Mouse (Mus musculus) hindbrain, embryonic 14.5 days (tissue): ENCODE results near the gene Cenpa. TPM values are rescaled to one million over a fixed set of nuclear protein-coding genes. Genes with fewer than 3 reads are reported as not detected.

Experiments used
- ATAC-seq: fragments of 200-750 bp; cut with Nextera tagmentation; 2 replicates; pipeline ENCODE4 v1.8.0; 2017; ENCODE audit warnings: moderate number of reproducible peaks, mild to moderate bottlenecking, moderate TSS enrichment, moderate library complexity; ENCODE audit not compliant: low FRiP score
- DNase-seq: peaks from one replicate; pipeline ENCODE4 v3.0.0-alpha.2; 2015; ENCODE audit warnings: low spot score
- H3K27ac ChIP-seq: fragments of 300-500 bp; sonication (generic); 2 replicates; pipeline ENCODE4 v1.5.1; 2014; ENCODE audit warnings: mild to moderate bottlenecking, moderate library complexity
- H3K27me3 ChIP-seq: fragments of 300-500 bp; sonication (generic); 2 replicates; pipeline ENCODE4 v1.6.1; 2014; ENCODE audit warnings: mild to moderate bottlenecking, low read length, mixed read lengths; ENCODE audit not compliant: control insufficient read depth, insufficient read depth
- H3K36me3 ChIP-seq: fragments of 300-500 bp; sonication (generic); replicated peaks from 2 replicates; pipeline ENCODE4 v1.6.1; 2014; ENCODE audit not compliant: control insufficient read depth, insufficient read depth
- H3K4me1 ChIP-seq: fragments of 300-500 bp; sonication (generic); replicated peaks from 2 replicates; pipeline ENCODE4 v1.6.1; 2014; ENCODE audit warnings: antibody characterized with exemption, low read length, mixed read lengths; ENCODE audit not compliant: control insufficient read depth, insufficient read depth
- H3K4me2 ChIP-seq: fragments of 300-500 bp; sonication (generic); replicated peaks from 2 replicates; pipeline ENCODE4 v1.6.1; 2014; ENCODE audit warnings: mild to moderate bottlenecking, moderate library complexity
- H3K4me3 ChIP-seq: fragments of 300-500 bp; sonication (generic); replicated peaks from 2 replicates; pipeline ENCODE4 v1.5.1; 2014; ENCODE audit warnings: mild to moderate bottlenecking, low read length
- H3K9ac ChIP-seq: fragments of 300-500 bp; sonication (generic); 2 replicates; pipeline ENCODE4 v1.6.1; 2014
- H3K9me3 ChIP-seq: fragments of 300-500 bp; sonication (generic); 2 replicates; pipeline ENCODE4 v1.6.1; 2016; ENCODE audit warnings: low read length; ENCODE audit not compliant: control insufficient read depth
- WGBS: fragments of 180-500 bp; shearing (Covaris S2); extraction: QIAGEN DNeasy Blood & Tissue Kit; methylation state at CpG from one replicate; pipeline ENCODE4 v1.1.7; 2014; 5-methylcytosine and 5-hydroxymethylcytosine counted together
- polyA plus RNA-seq: library from polyadenylated mRNA; unstranded; fragments of >200 nt; fragmentation: Nextera tagmentation; extraction: Ambion mirVana; gene quantifications from 2 replicates; pipeline ENCODE4 v1.2.1, GENCODE M21; 2014

Gene Cenpa
- polyA plus RNA-seq, 1 experiment from 2014 or later, result 41.0 TPM

GRCm38 (mm10) chr5:30712002-30712390, 45.4 kb downstream of the Cenpa start:
- peak overlapping the region; percentile 80 for H3K4me2 ChIP-seq
- peak overlapping the region; percentile 90 for H3K9ac ChIP-seq
- no peaks in the 10 kb centered on the region for H3K9me3 ChIP-seq
- peak overlapping the region; percentile 95 for H3K27ac ChIP-seq
- peaks cover 15% of the 10 kb centered on the region for H3K4me1 ChIP-seq
- WGBS, result under 1% methylated on average over 14 of the region's 14 CpGs
- 0 out of 2 replicates have a peak, but pooled peaks cover 8% of the 10 kb centered on the region for H3K36me3 ChIP-seq
- ATAC-seq (peak; percentile 12; the same call in 1 of the 2 replicates), DNase-seq (peak; percentile 61)
- no peaks in the 10 kb centered on the region for H3K27me3 ChIP-seq
- peak overlapping the region; percentile 73 for H3K4me3 ChIP-seq

GRCm38 (mm10) chr5:30712441-30713298, 46.1 kb downstream of the Cenpa start:
- DNase-seq (peak; percentile 61), ATAC-seq (peak; percentile 71)
- peak overlapping the region; percentile 80 for H3K4me2 ChIP-seq
- H3K4me1 ChIP-seq, result peaks cover 20% of the 10 kb centered on the region
- WGBS, result under 1% methylated on average over 43 of the region's 43 CpGs
- H3K36me3 ChIP-seq, result 0 out of 2 replicates have a peak, but pooled peaks cover 8% of the 10 kb centered on the region
- peak overlapping the region; percentile 95 for H3K27ac ChIP-seq
- peak overlapping the region; percentile 90 for H3K9ac ChIP-seq
- no peaks in the 10 kb centered on the region for H3K9me3 ChIP-seq
- H3K4me3 ChIP-seq, result peak overlapping the region; percentile 73
- H3K27me3 ChIP-seq, result no peaks in the 10 kb centered on the region

GRCm38 (mm10) chr5:30713299-30713675, 46.7 kb downstream of the Cenpa start:
- DNase-seq, result peak; percentile 55
- H3K9me3 ChIP-seq, result no peaks in the 10 kb centered on the region
- peak overlapping the region; percentile 80 for H3K4me2 ChIP-seq
- under 1% methylated on average over 20 of the region's 20 CpGs for WGBS
- 0 out of 2 replicates have a peak, but pooled peaks cover 8% of the 10 kb centered on the region for H3K36me3 ChIP-seq
- peak overlapping the region; percentile 95 for H3K27ac ChIP-seq
- H3K4me1 ChIP-seq, result peaks cover 26% of the 10 kb centered on the region
- H3K9ac ChIP-seq, result peak overlapping the region; percentile 90
- H3K27me3 ChIP-seq, result no peaks in the 10 kb centered on the region
- peak overlapping the region; percentile 73 for H3K4me3 ChIP-seq
- ATAC-seq, result peak; percentile 12; the same call in 1 of the 2 replicates

- Histone ChIP-seq H3K27ac (peak overlapping the region; percentile 95), H3K4me1 (peaks cover 30% of the 10 kb centered on the region), H3K4me2 (peak overlapping the region; percentile 80), H3K36me3 (0 out of 2 replicates have a peak, but pooled peaks cover 8% of the 10 kb centered on the region), H3K4me3 (peak overlapping the region; percentile 73), H3K27me3 (no peaks in the 10 kb centered on the region), H3K9ac (peak overlapping the region; percentile 90), H3K9me3 (no peaks in the 10 kb centered on the region)
- DNase-seq (no peak), ATAC-seq (no peak)
- WGBS, result 7% methylated on average over 11 of the region's 11 CpGs
Measured at GRCm38 (mm10) chr5:30713691-30714090, 47.1 kb downstream of the Cenpa start.

GRCm38 (mm10) chr5:30716311-30716710, 49.7 kb downstream of the Cenpa start:
- no peak for DNase-seq
- peaks cover 36% of the 10 kb centered on the region for H3K4me1 ChIP-seq

GRCm38 (mm10) chr5:30717506-30717905, 50.9 kb downstream of the Cenpa start:
- Histone ChIP-seq H3K36me3 (peaks cover 28% of the 10 kb centered on the region), H3K9ac (peak overlapping the region; percentile 3; the same call in 1 of the 2 replicates), H3K4me1 (peaks cover 36% of the 10 kb centered on the region), H3K9me3 (no peaks in the 10 kb centered on the region), H3K4me3 (no peak overlapping the region), H3K27me3 (no peaks in the 10 kb centered on the region), H3K27ac (no peak overlapping the region), H3K4me2 (no peak overlapping the region)
- 74% methylated on average over 4 of the region's 4 CpGs for whole genome bisulfite sequencing
- ATAC-seq (no peak), DNase-seq (no peak)

More at GRCm38 (mm10) chr5:30716311-30716710, 49.7 kb downstream of the Cenpa start:
- H3K4me3 ChIP-seq, result no peak overlapping the region
- H3K9me3 ChIP-seq, result no peaks in the 10 kb centered on the region
- no peaks in the 10 kb centered on the region for H3K27me3 ChIP-seq
- 97% methylated on average over 2 of the region's 2 CpGs for WGBS
- H3K9ac ChIP-seq, result no peak overlapping the region
- no peak for ATAC-seq
- no peak overlapping the region for H3K4me2 ChIP-seq
- peaks cover 23% of the 10 kb centered on the region for H3K36me3 ChIP-seq
- H3K27ac ChIP-seq, result no peak overlapping the region

- Histone ChIP-seq H3K4me2 (peak overlapping the region; percentile 16), H3K4me1 (peaks cover 36% of the 10 kb centered on the region), H3K4me3 (no peak overlapping the region)
Measured at GRCm38 (mm10) chr5:30717991-30718703, 51.6 kb downstream of the Cenpa start.

GRCm38 (mm10) chr5:30721935-30722334, 55.4 kb downstream of the Cenpa start:
- Histone ChIP-seq H3K27ac (no peak overlapping the region), H3K4me3 (no peak overlapping the region), H3K9ac (no peak overlapping the region), H3K27me3 (no peaks in the 10 kb centered on the region), H3K4me1 (peaks cover 21% of the 10 kb centered on the region), H3K36me3 (peaks cover 34% of the 10 kb centered on the region), H3K4me2 (no peak overlapping the region), H3K9me3 (no peaks in the 10 kb centered on the region)
- ATAC-seq, result no peak
- no peak for DNase-seq
- 87% methylated on average over 8 of the region's 8 CpGs for WGBS

More at GRCm38 (mm10) chr5:30717991-30718703, 51.6 kb downstream of the Cenpa start:
- H3K9ac ChIP-seq, result peak overlapping the region; percentile 3
- ATAC-seq (no peak), DNase-seq (no peak)
- no peaks in the 10 kb centered on the region for H3K9me3 ChIP-seq
- H3K27ac ChIP-seq, result peak overlapping the region; percentile 68
- no peaks in the 10 kb centered on the region for H3K27me3 ChIP-seq
- 26% methylated on average over 10 of the region's 10 CpGs for WGBS
- H3K36me3 ChIP-seq, result peaks cover 28% of the 10 kb centered on the region
